Mouse (Mus musculus): ENCODE measurements around the gene Gm20075. TPM values are rescaled to one million over a fixed set of nuclear protein-coding genes. Genes with fewer than 3 reads are reported as not detected.
"Not testable (repeated sequence)": the region's sequence is repeated elsewhere in the genome, so short reads cannot be mapped to it uniquely, and the experiment has no call there.

The Gm20075 gene
- polyA plus RNA-seq, 1 experiment from 2014 or later: 47.7 TPM

DNA sequence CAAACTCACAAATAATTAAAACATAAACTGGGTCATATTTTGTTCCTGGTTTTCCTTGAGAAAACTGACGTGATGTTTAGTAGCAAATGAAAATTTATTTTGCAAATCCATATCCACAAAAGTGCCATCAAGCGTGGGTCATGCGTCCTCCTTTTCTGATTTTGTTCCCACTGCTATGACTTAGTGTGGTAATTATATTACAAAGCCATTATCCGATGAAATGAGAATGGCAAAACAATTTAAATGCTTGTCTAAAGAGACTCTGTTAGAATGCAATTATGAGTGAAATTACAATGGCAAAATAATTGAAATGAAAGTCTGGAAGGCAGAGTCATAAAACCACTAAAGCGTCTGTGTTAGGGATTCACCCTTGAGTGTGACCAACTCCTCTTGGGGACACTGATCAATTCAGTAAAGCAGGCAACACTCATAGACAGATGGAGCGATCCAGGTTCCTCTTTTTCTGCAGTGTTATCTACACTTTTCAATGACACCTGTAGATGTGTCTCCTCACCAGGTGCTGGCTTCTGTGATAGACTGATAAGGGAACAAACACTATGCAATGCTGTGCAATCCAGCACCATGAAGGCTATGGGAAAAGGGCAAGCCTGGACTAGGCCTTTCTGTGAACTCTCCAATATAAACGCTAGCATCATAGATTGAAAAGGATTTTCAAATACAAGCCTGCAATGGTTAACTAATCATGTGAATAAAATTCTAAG lies 4.6 kb upstream of the Gm20075 start:
- Histone ChIP-seq H3K4me2 (ENCODE audit: low read depth, low read length) (no peak overlapping the region), H3K27ac (replicated peaks; ENCODE audit: low read depth, low read length) (no peak overlapping the region), H3K4me3 (ENCODE audit: low read depth, low read length) (no peak overlapping the region), H3K4me1 (ENCODE audit: control insufficient read depth, insufficient read depth, low read length) (no peaks in the 10 kb centered on the region), H3K36me3 (replicated peaks; ENCODE audit: control insufficient read depth, insufficient read depth, low read depth, low read length) (no peaks in the 10 kb centered on the region), H3K27me3 (ENCODE audit: control insufficient read depth, insufficient read depth, low read length) (no peaks in the 10 kb centered on the region), H3K9ac (replicated peaks; ENCODE audit: low read length) (no peak overlapping the region), H3K9me3 (replicated peaks; ENCODE audit: control insufficient read depth, low read length) (no peaks in the 10 kb centered on the region)
- ATAC-seq (replicated peaks; ENCODE audit: insufficient number of reproducible peaks, low FRiP score, low TSS enrichment, low read depth): no peak
- DNase-seq (ENCODE audit: low spot score): no peak
- WGBS: 89% methylated on average over 7 of the region's 7 CpGs

DNA sequence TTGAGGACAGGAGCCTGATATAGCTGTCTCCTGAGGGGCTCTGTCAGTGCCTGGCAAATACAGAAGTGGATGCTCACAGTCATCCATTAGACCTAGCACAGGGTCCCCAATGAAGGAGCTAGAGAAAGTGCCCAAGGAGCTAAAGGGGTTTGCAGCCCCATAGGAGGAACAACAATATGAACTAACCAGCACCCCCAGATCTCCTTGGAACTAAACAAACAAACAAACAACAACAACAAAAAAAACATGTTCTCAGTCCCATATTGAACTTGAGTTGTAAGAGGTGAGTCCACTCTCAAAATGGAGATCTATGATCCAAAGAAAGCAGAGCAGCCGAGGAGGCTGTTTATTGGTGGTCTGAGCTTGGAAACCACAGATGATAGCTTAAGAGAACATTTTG lies 578 bp upstream of the Gm20075 start, which contains the start of gene Gm17190:
Gm17190 (plus strand) TSS at position 301 of the 400 bp plus-strand sequence.
- DNase-seq (ENCODE audit: low spot score); H3K27me3 ChIP-seq (ENCODE audit: control insufficient read depth, insufficient read depth, low read length); H3K9ac ChIP-seq (replicated peaks; ENCODE audit: low read length); ATAC-seq (replicated peaks; ENCODE audit: insufficient number of reproducible peaks, low FRiP score, low TSS enrichment, low read depth); H3K9me3 ChIP-seq (replicated peaks; ENCODE audit: control insufficient read depth, low read length); H3K4me2 ChIP-seq (ENCODE audit: low read depth, low read length); H3K27ac ChIP-seq (replicated peaks; ENCODE audit: low read depth, low read length); H3K4me1 ChIP-seq (ENCODE audit: control insufficient read depth, insufficient read depth, low read length); H3K4me3 ChIP-seq (ENCODE audit: low read depth, low read length); H3K36me3 ChIP-seq (replicated peaks; ENCODE audit: control insufficient read depth, insufficient read depth, low read depth, low read length): not testable (repeated sequence)
- WGBS: 81% methylated on average over 1 of the region's 1 CpGs

DNA sequence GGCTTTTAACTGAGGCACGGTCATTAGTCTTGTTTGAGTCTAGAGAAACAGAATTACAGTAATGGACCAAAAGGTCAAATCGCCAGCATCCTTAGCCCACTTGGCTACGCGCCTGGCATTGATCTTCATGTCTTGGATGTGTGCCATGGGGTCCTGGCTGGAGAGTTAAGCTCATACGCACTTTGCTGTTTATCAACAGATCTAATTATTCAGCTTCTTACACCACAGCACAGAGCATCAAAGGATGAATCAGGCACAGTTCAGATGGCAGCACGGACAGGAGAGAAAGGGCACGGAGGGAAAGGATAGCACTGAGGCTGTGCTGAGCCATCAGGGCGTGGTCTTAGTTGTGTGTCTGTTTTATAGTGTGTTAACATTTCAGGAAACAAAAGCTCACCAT lies 7.6 kb downstream of the Gm20075 start:
- no peaks in the 10 kb centered on the region for H3K27me3 ChIP-seq (ENCODE audit: control insufficient read depth, insufficient read depth, low read length)
- no peak overlapping the region for H3K9ac ChIP-seq (replicated peaks; ENCODE audit: low read length)
- no peaks in the 10 kb centered on the region for H3K9me3 ChIP-seq (replicated peaks; ENCODE audit: control insufficient read depth, low read length)
- ATAC-seq (replicated peaks; ENCODE audit: insufficient number of reproducible peaks, low FRiP score, low TSS enrichment, low read depth): no peak
- no peak overlapping the region for H3K4me2 ChIP-seq (ENCODE audit: low read depth, low read length)
- DNase-seq (ENCODE audit: low spot score): no peak
- H3K36me3 ChIP-seq (replicated peaks; ENCODE audit: control insufficient read depth, insufficient read depth, low read depth, low read length): no peaks in the 10 kb centered on the region
- WGBS: 74% methylated on average over 8 of the region's 8 CpGs
- H3K4me1 ChIP-seq (ENCODE audit: control insufficient read depth, insufficient read depth, low read length): no peaks in the 10 kb centered on the region
- H3K27ac ChIP-seq (replicated peaks; ENCODE audit: low read depth, low read length): no peak overlapping the region
- H3K4me3 ChIP-seq (ENCODE audit: low read depth, low read length): no peak overlapping the region

DNA sequence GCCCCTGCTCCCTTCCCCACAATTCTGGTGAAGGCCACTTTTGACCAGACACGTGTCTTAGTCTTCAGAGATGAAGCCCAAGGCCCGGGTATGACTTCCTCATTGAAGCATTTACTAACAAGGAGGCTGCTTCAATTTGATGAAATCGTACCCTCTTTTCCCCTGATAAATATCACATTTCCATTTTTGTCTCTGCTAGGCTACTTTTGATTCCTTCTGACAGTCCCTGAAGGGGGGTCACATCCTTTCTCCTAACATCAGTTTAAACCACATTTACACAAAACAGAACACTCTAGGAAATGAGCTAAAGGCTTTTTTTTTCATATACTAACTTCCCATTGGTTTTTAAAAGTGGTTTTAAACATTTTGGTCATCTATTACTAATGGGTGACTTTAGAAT lies 28.4 kb downstream of the Gm20075 start:
- Histone ChIP-seq H3K4me2 (ENCODE audit: low read depth, low read length) (no peak overlapping the region), H3K27ac (replicated peaks; ENCODE audit: low read depth, low read length) (no peak overlapping the region), H3K9me3 (replicated peaks; ENCODE audit: control insufficient read depth, low read length) (no peaks in the 10 kb centered on the region), H3K27me3 (ENCODE audit: control insufficient read depth, insufficient read depth, low read length) (no peaks in the 10 kb centered on the region), H3K4me1 (ENCODE audit: control insufficient read depth, insufficient read depth, low read length) (no peaks in the 10 kb centered on the region), H3K4me3 (ENCODE audit: low read depth, low read length) (no peak overlapping the region), H3K36me3 (replicated peaks; ENCODE audit: control insufficient read depth, insufficient read depth, low read depth, low read length) (no peaks in the 10 kb centered on the region), H3K9ac (replicated peaks; ENCODE audit: low read length) (no peak overlapping the region)
- no peak for ATAC-seq (replicated peaks; ENCODE audit: insufficient number of reproducible peaks, low FRiP score, low TSS enrichment, low read depth)
- no peak for DNase-seq (ENCODE audit: low spot score)
- WGBS: 54% methylated on average over 3 of the region's 3 CpGs

DNA sequence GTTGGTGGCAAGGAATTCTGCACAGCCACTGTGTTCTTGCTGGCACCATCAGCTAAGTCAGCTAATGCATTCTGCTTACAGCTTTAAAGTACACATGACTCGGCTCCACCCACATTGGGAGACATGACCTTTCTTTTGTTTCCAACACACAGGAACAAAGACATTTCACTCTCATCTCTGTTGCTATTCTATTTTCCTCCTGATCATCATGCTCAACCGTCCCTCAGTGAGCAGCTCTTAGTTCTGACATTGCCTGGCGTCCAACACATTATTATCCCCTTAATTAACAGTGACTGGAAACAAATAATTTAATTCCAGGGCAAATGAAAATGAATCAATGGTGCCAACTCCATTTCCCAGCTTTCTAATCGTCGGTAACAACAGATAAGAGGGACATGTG lies 35.8 kb downstream of the Gm20075 start:
- Histone ChIP-seq H3K27ac (replicated peaks; ENCODE audit: low read depth, low read length) (no peak overlapping the region), H3K4me1 (ENCODE audit: control insufficient read depth, insufficient read depth, low read length) (no peaks in the 10 kb centered on the region), H3K36me3 (replicated peaks; ENCODE audit: control insufficient read depth, insufficient read depth, low read depth, low read length) (no peaks in the 10 kb centered on the region), H3K27me3 (ENCODE audit: control insufficient read depth, insufficient read depth, low read length) (no peaks in the 10 kb centered on the region), H3K4me2 (ENCODE audit: low read depth, low read length) (no peak overlapping the region), H3K4me3 (ENCODE audit: low read depth, low read length) (no peak overlapping the region), H3K9me3 (replicated peaks; ENCODE audit: control insufficient read depth, low read length) (no peaks in the 10 kb centered on the region), H3K9ac (replicated peaks; ENCODE audit: low read length) (no peak overlapping the region)
- ATAC-seq (replicated peaks; ENCODE audit: insufficient number of reproducible peaks, low FRiP score, low TSS enrichment, low read depth) (no peak), DNase-seq (ENCODE audit: low spot score) (no peak)
- WGBS: 62% methylated on average over 5 of the region's 5 CpGs

DNA sequence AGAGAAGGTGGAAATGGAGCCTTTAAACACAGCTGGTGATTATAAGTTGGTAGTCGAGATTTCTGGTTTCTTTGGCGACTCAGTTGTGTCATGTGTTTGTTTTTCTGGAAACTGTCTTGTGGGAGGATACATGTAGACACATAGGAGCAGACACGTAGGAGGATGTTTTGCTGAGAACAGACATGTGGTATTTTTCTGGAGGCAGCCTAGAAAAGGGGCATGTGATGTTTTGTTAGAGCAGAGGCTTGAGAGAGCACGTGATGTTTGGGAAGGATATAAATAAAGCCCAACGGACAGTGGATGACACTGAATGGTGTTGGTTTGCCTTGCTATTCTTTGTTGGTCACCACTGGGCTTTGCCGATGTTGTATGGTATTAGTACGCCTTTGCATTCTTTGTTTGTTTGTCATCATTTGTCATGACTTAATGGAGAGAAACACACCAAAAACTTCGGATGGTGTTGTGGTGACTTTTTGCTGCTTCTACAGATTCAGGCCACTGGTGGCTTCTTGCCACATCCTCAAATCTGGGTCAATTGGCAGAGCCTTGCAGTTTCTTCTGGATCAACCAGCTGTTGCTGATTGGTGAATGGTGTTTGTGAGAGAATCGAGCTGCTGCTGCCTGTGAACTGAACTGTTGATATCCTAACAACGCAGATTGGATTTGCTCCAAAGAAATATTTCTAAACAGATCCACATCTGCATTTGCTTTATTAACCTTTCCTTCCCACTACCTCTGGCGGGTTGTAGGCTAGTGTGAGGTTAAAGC lies 40.7 kb downstream of the Gm20075 start:
- no peaks in the 10 kb centered on the region for H3K9me3 ChIP-seq (replicated peaks; ENCODE audit: control insufficient read depth, low read length)
- no peaks in the 10 kb centered on the region for H3K36me3 ChIP-seq (replicated peaks; ENCODE audit: control insufficient read depth, insufficient read depth, low read depth, low read length)
- H3K4me1 ChIP-seq (ENCODE audit: control insufficient read depth, insufficient read depth, low read length): no peaks in the 10 kb centered on the region
- H3K27me3 ChIP-seq (ENCODE audit: control insufficient read depth, insufficient read depth, low read length): no peaks in the 10 kb centered on the region
- no peak overlapping the region for H3K9ac ChIP-seq (replicated peaks; ENCODE audit: low read length)
- no peak overlapping the region for H3K4me3 ChIP-seq (ENCODE audit: low read depth, low read length)
- no peak overlapping the region for H3K4me2 ChIP-seq (ENCODE audit: low read depth, low read length)
- no peak for DNase-seq (ENCODE audit: low spot score)
- no peak for ATAC-seq (replicated peaks; ENCODE audit: insufficient number of reproducible peaks, low FRiP score, low TSS enrichment, low read depth)
- WGBS: 84% methylated on average over 11 of the region's 11 CpGs
- no peak overlapping the region for H3K27ac ChIP-seq (replicated peaks; ENCODE audit: low read depth, low read length)

DNA sequence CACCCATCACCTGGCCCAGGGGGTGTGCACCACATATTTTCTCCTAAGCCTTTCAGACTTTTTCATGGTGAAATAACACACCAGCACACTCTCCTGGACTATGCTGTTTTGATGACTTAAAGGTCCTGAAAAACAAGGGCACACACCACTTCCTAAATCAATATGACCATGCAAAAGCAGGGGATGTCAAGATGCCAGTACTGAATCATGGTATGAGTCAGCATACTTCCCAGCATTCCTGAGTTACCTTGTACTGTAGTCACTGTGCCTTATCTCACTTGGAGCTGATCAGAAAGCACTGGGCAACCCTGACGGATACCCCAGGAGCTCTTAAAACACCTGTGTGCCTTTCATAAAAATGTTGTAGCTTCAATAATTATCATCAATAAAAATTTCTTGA lies 41.6 kb downstream of the Gm20075 start:
- DNase-seq (ENCODE audit: low spot score) (no peak), ATAC-seq (replicated peaks; ENCODE audit: insufficient number of reproducible peaks, low FRiP score, low TSS enrichment, low read depth) (no peak)
- H3K9ac ChIP-seq (replicated peaks; ENCODE audit: low read length): no peak overlapping the region
- H3K9me3 ChIP-seq (replicated peaks; ENCODE audit: control insufficient read depth, low read length): no peaks in the 10 kb centered on the region
- H3K4me2 ChIP-seq (ENCODE audit: low read depth, low read length): no peak overlapping the region
- H3K4me1 ChIP-seq (ENCODE audit: control insufficient read depth, insufficient read depth, low read length): no peaks in the 10 kb centered on the region
- no peak overlapping the region for H3K27ac ChIP-seq (replicated peaks; ENCODE audit: low read depth, low read length)
- no peaks in the 10 kb centered on the region for H3K27me3 ChIP-seq (ENCODE audit: control insufficient read depth, insufficient read depth, low read length)
- WGBS: 79% methylated on average over 1 of the region's 1 CpGs
- no peak overlapping the region for H3K4me3 ChIP-seq (ENCODE audit: low read depth, low read length)
- no peaks in the 10 kb centered on the region for H3K36me3 ChIP-seq (replicated peaks; ENCODE audit: control insufficient read depth, insufficient read depth, low read depth, low read length)
